Mouse (Mus musculus): ENCODE measurements at regions not wholly inside any gene's neighbourhood (a gene's known extent, or its start where the extent isn't known, plus 50 kb on each side); places are given as distances from the start of the nearest gene placed in this dataset.

DNA sequence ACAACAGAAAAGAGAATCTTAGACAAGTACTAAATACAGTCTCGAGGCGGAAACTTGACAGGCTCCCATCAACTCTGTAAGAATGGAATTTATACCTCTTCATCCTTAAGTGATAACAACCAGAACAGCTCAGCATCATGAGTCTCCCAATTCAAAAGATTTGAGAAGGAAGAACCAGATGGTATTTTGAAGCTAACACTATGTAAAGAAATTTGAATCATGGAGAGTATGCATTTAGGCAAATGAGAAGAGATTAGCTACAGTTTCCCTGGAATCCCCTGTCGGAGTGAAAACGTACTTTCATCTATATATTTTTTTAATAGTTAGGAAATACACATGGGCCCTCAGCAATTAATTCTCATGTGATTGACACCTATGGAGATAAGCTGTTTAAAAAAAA is 140.9 kb downstream of the Nrip1 start:
- no peak for DNase-seq

DNA sequence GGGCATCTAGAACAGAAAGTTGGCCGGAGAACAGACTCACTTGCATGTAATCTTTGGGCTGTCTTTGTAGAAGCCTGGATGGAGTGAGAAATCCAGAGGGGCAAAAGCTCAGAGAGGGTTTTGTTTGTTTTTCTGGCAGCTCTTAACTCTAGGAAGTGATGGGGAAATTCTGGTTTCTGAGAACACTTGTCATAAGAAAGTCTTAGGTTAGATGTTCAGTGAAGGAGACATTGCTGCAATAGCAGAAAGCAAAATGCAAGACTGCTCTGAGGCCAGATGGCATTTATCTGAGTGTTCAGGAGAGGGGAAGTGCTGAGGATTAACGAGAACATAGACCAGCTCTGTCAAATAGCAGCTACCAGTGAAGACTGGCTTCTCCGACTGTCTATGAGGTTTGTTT is 141.5 kb downstream of the Nrip1 start:
- DNase-seq: no peak

DNA sequence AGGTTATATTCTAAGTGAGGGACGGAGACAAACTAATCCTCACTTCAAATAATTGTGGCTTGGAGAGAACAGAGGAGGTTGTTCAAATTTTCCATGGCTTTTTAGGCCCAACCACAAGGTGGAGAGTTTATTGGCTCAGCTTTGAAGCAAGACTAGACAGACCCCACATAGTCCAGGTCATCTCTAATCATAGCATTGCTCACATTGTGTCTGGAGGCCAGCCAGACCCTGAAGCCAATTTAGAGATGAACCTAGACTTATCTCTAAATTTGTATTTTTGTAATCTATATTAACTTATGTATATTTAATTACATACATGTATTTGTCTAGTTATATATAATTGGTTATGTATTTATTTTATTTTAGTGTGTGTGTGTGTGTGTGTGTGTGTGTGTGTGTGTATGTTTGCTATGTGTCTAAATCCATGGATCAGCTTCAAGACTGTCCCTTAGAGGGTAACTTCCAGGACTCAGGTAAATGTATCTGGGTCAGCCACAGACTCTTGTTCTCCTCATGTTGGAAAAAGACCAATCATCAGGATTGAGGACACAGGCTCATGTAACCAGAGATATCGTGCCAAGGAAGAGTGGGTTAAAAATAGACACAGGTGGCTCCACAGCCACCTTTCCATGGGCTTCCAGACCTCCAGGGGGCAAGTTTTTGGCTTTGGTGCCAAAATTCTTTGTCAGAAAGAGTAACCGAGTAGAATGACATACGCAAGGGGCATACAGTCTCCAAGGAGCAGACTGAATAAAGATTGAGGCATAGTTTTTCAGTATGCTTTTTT is 142.9 kb downstream of the Nrip1 start:
- no peak for DNase-seq

DNA sequence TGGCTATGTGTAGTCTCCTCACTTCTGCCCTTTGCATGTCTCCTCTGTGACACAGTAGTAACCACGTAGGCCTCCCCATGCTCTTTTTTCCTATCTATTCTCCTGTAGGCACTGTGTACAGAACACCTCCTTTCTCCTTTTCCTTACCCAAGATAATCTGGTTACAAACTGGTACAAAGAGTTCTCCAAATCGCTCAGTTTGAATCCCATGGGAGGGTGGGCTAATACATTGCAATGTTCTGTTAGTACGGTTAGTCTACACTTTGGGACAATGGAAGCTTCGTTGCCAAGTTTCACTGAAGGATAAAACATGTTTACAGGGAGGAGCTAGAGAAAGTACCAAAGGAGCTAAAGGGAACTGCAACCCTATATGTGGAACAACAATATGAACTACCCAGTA is 145.2 kb downstream of the Nrip1 start:
- DNase-seq: no peak

DNA sequence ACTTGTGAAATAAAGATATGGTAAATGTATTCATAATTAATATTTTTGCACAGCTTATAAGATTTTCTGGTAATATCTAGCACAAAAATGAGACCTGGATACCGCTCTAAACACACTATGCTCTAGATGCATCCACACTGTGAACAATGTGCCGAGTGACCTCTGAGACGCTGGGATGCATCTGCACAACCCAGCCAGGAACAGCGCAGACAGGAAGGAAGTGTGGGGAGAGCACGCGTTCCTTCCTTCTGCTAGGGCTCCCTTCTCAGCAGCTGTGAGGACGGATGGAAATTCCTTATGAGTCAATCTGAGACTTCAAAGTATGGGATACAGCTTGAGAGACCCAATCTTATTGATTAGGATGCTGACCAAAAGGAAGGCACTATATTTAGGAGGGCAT is 147.2 kb downstream of the Nrip1 start:
- DNase-seq: no peak

DNA sequence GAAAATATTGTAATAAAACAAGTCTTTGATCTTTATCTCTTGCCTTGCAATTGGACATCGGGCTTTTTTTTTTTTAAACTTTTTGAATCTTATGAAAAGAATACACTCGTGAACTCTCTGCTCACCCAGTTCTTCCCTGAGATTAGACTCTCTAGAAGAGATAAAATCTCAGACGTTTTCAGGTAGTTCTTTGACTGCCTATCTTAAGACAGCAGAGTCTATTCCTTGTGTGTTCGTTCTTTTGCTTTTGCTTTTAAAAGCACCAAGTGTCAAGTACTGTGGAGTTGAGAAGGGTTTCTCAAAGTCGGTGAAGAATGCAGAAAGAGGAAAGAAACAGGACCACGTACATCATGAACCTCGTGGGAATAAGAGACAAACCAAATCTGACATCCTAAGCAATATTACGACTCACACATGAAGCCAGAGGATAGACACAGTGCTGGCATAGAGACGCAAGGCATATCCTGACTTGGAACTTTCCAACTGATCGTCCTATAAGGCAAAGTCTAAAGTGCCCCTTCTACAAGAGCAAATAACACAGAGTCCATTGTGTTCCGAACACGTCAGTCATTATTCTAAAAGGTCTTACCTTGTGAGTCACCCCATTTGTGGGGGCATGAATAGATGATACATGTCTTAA is 147.9 kb downstream of the Nrip1 start:
- peak in 1 of 2 experiments; percentile 15 for DNase-seq

- DNase-seq: peak; percentile 85 to 90
Observed at GRCm38 (mm10) chr16:76224901-76225586, 148.6 kb downstream of the Nrip1 start.

DNA sequence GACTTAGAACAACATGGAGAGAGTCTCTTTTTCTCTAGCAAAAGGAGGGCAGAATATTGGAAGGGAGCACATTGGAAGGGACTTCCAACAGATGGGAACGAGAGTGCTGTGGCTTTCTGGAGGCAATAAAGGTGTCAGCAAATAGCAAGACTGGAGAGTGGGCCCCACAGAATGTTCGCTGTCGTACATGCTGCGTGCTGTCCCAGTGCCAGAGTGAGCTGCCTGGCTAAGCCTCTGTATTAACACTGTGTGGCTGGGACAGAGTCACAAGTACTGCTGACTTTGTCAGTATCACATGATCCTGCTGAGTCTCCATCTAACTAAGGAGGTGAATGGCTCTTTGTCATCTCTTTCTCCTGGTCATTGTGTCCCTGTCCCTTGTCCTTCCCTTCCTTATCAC is 149.9 kb downstream of the Nrip1 start:
- no peak for DNase-seq

DNA sequence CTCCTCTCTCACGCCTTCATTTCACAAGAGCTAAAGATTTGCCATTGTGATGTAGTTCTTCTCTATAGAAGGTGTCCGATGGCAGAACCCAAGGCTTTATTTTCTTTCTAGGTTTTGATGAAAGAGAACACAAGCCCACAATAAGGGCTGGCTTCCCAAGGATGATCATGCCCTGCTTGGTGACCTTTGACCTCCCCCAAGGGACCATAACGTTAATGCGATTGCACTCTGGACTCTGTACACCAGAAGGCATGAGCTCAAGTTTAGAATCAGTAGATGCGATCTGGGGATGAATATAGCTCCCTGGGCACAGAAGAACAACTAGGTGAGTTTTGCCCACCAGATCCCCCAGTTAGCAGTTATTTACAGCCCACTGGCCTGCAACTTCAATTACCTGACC is 150.7 kb downstream of the Nrip1 start:
- DNase-seq: peak; percentile 48 to 63

GRCm38 (mm10) chr16:76220466-76220865 is 153.2 kb downstream of the Nrip1 start:
- no peak for DNase-seq

GRCm38 (mm10) chr16:76219233-76219632 is 154.4 kb downstream of the Nrip1 start:
- no peak for DNase-seq

DNA sequence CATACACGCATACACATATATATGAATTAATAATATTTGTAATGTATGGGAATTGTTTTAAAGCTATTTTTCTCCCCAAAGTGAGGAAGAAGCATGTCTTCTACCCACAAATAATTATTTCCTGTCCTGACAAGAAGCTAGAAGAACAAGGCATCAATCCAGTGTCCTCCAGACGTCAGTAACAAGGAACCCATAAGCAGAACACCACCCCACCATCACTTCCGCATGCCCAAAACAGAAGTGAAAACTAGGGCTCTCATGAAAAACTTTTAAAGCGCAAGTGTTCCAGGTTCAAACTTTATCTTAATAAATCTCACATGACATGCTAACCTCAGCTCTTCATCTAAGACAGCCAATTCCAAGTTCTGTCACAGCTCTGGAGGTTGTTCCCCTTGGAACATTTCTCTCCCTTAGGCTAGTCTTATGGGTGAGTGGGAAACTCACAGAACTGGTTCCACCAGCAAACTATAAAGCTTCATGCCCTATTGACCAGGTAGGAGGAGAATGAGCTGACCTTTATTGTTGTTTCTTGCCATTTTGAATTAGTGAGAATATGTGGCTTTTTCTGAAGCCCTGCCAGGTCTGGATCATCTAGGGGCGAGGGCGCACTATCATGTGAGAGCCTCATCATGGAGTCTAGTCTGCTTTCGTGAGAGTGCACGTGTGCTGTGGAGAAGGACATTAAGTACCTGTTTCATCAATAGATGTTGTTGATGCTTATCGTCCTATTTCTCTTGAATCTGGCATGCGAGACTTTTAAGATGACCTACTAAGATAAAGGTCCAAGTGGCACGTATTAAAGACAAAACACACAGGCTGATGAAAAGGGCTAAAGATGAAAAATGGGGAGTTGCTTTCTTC is 155.1 kb downstream of the Nrip1 start:
- DNase-seq: no peak

- DNase-seq: no peak
Observed at GRCm38 (mm10) chr16:76216184-76216583, 157.4 kb downstream of the Nrip1 start.

- DNase-seq: no peak
Observed at GRCm38 (mm10) chr16:76215558-76215957, 158.1 kb downstream of the Nrip1 start.

GRCm38 (mm10) chr16:76201773-76202571 is 171.7 kb downstream of the Nrip1 start:
- peak; percentile 68 to 80 for DNase-seq

DNA sequence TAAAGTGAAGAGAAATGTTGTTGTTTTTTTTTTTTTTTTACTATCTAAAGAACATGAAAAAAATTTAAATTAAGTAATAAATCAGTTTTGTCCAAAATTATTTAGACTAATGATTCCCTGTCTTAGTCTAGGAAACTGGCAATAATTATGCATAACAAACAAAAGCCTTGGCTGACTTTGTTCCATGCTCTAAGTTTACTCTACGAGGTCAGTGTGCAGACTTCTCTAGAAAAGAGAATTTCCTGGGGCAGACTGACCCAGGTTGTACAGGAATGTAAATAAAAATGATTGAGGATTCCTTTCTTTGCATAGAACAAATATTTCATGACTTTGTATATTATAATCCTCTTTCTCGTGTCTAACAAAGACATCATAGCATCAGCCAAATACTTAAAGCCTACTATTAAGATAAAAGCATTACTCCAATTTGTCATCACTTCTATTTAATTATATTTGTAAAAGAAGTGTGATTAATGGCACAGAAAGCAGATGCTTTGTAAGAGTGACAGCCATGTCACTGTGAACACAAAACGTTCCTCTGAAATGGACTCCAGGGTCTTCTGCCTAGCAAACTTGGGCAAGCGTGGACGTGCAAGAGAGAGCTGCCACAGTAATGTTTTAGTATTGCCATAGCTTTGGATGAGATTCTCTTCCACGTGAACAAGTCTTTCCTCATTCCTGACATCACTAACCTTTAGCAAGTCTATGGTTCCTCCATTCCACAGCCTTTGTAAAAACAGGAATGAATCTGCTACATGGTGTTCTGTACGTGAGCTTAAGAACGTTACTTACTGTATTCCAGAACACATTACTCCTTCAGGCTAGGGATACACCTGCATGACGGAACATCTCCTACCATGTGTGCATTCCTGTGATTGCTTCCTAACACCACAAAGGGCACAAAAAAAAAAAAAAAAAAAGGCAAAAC is 172.6 kb downstream of the Nrip1 start:
- DNase-seq: no peak

DNA sequence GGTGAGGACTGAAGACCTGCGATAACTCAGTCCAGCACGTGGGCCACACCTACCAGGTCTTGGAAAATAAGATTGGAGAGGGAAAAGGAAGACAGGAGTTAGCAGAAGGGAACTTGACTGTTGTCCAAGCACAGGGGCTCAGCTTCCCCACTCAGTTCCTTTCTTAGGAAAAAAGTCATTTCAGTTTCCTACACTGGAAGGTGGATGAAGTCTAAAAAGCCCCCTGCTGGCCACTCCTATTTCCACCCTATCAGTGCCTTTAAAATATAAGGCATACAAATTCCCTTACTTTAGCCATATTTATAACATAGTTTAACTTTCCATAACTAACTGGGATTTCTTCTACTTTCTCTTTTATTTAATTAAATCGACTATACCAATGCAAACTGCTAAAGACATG is 173.4 kb downstream of the Nrip1 start:
- DNase-seq: peak in 1 of 2 experiments; percentile 30

GRCm38 (mm10) chr16:76199006-76199405 is 174.6 kb downstream of the Nrip1 start:
- peak; percentile 46 to 48 for DNase-seq

GRCm38 (mm10) chr16:76194291-76194690 is 172.2 kb upstream of the Samsn1 start:
- no peak for DNase-seq

DNA sequence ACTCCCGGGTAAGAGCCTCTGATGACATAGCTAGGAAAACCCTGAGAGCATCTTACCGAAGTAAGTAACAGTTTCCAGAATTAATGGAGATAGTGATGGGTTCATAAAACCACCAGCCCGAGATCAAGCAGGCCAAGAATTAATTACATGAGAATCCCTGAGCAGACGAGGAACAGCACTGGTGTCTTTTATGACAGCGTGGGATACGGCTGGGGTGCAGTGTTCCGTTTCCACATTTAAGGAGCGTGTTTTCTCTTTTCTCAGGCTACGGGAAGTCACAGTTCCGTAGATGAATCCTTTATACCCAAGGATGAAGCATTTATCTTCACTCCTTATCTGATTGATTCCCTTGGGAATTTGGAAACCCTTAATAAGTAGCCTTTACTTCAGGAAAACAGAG is 169.1 kb upstream of the Samsn1 start:
- no peak for DNase-seq

DNA sequence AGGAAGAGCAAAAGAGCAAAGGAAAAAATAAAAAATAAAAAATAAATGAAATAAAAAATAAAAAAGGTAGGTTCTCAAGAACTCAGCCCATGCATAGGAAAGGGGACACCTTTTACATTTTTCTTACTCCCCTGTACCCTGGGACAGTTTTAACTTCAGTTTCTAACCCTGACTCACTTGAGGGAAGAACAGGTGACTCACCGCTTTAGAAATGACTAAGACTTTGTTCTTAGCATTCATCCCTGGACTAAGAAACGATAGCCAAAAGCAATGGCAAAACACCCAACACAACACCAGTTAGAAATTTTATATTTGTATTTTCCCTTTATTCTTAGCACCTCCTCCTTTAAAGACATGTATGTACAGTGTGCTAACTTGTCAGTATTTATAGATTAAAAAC is 161.5 kb upstream of the Samsn1 start:
- no peak for DNase-seq
